Mouse (Mus musculus) natural killer cell, adult 2 months (primary cell): ENCODE data around the gene Nsg1.

Source experiments
- DNase-seq, 2 experiments: peaks; one replicate each; pipeline ENCODE4 v3.0.0; 2022; ENCODE audit warnings: low spot score in 2 of 2

Nsg1 gene

DNA sequence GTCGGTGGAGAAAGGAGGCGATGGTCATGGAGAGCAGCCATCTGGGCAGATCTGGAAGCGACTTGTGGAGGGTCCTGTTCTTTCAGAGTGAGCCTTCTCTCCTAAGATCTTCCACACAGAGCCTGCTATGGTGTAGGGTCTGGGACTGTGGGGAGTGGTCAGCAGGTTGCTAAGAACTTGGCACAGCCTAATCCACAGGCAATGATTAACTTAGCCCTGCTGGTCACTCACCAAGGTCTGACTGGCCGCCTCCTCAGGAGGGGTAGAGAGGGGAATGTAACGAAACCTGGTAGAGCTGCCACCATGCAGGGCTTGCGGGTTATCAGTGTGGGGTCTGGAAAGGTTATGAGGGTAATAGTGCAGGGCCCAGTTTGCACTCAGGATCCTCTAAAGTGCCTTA is 18.8 kb downstream of the Nsg1 start:
- DNase-seq: no peak

DNA sequence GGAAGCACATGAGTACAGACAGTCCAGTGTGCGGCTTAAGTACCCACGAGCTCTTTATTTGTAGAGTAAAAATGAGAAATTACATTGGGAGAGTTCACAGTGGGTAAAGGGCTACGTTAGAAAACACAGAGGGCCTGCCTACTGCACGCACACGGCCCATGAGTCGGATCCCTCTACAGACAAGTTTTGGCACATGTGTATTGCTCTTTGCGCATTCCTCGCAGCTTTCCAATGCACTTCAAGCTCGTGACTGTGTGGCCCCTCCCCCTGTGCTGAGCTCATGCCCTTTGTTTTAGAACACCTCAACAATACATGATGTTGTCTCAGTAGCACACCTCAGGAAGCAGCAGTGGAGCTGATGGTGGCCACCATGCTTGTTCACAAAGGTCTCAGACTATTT is 22.5 kb downstream of the Nsg1 start:
- DNase-seq: no peak

DNA sequence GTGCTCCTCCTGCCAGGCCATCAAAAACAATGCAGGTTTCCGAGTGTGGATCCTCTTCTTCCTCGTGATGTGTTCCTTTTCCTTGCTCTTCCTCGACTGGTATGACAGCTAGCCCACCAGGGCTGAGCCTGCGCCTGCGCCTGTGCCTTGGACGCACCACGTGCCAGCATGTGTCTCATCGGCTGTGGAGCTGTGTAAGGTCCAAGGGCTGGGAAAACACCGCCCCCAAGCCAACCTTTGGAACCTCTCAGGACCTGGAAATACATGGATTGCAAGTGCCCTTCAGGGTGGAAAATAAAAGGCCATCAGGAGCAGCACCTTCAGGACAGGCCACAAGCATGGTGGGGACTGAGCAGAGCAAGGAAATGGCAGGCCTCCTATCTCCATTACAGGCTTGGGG is 23.5 kb downstream of the Nsg1 start:
- DNase-seq: no peak

DNA sequence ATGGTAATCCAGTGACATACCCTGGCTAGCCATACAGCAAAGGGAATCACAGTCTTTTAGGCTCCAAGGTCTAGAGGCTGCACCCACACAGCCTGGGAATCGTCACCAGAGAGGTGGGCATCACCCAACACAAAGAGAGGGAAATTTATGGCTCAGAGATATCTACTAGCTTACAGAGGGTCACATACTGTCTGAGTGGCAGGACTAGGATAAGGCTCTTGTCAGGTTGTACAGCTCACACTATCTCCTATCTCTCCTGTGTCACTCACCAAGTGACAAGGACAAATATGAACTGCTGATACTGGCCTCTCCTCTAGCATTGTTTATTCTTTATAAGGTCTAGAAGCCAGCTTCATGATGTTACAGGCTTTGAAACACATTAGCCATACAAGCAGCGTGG is 30.4 kb downstream of the Nsg1 start:
- no peak for DNase-seq

DNA sequence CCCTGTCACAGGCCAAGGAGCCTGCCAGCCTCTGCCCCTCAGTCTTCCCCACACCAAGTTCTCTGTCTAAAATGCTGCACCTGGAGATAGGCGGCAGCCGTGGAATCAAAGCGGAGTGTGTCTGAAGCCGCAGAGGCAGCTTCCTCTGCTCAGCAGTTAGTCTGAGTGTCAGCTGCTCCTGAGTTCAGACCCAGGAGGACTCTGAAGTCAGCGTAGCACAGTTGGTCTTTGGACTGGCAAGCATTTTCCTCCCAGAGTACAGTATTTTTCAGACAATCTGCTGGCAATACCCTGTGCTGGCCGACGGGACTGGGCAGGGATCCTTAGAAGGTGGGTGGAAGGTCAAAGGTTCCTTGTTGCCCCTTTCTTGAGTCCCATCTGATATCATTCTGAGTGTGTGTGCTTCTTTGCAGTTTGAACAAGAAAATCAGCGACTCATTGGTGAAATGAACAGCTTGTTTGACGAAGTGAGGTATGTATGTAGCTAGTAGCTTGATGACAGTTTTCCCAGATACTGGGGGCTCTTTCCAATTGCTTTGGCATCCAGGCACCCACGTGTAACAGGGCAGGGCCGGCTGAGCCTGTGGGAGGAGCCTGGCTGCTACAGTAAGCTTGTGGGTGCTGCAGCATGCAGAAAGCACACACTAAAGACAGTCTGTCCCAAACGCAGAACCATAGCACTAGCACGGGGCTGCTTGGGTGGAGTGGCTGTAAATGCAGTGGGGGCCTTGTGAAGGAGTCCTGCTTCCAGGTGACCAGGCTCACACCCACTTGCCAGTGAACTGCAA is 33.0 kb downstream of the Nsg1 start:
- DNase-seq: no peak

DNA sequence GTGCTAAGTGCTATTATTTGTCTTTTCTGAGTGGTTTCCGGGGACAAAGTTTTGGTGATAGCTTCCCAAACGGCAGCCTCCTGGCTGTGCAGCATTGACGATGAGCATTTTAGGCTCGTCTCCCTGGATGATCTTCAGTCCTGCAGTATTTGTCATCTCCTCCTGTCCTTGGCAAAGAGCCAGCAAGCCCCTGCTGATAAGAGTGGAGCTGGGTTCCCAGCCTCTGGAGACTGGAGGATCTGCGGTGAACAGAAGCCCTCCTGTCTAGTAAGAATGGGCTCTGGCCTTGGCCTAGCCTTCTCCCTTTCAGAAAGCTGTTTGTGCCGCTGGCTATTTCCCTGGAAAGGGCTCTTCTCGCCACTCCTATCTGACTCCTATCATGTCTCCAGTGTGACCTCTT is 38.0 kb downstream of the Nsg1 start:
- no peak for DNase-seq

DNA sequence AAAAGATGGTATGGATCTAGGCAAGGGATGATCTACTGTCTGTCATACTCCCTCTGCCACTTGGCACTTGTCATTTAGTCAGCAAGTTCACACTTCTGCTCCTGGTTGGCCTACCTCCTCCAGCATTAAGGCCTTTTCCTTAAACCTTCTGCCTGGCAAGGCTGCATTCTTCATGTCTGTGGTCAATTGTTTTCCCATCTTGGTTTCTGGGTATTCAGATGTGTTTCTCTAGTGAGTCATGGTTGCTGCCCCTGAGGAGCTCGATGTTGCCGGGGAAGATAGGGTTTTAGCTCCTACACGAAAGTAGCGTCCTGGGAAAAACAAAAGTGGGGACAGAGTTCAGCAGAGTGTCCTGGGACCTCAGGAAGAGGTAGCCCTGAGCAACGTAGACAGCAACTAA is 40.4 kb downstream of the Nsg1 start:
- no peak for DNase-seq

DNA sequence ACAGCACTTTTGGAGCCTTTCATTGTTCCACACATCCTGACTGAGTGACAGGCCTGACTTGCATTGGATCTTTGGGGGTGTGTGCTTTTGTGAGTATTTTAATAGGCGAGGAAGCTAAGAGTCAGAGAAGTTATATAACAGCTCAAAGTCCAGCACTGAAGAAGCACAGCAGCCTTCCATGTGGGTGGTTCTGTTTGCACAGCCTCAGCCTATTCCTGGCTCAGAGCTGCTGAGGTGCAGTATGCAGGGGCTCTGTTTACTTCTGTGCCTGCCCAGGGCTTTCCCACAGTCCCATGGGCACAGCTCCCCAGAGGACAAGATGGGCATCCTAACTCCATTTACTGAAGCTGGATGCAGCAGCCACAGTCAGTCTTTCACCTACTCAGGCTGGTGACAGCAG is 42.7 kb downstream of the Nsg1 start:
- DNase-seq: no peak

DNA sequence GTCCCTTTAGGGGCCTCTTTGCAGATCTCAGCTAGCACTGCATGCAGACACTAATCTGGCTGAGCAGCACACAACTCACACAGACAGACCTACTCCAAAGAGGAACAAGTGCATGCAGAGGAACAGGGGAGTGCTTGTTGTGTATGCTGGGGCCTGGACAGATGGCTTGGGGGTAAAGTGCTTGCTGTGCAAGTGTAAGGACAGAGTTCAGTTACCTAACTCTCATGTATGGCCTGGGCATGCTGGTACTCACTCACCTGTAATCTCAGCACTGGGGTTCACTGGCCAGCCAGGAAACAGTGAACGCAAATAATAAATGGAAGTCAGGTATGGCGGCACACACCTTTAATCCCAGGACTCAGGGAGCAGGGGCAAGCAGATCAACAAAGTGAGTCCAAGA is 45.2 kb downstream of the Nsg1 start:
- DNase-seq: no peak

DNA sequence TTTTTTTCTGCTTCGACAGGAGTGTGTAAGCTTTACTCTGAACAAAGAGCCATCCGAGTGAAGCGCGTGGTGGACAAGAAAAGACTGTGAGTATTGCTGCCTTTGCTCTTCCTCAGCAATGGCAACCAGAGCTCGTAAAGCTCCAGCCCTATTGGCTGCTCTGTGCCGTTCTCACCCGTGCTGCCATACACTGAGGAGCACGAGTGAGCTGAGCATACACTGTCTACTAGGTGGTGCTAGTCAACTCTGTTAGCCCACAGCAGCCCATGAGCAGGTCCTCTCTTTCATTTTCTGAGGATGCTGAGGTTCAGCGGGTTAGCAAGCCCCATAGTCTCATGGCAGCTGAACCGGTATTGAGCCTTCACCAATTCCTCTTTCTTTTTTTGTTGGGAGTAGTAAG is 52.9 kb downstream of the Nsg1 start:
- DNase-seq: no peak

DNA sequence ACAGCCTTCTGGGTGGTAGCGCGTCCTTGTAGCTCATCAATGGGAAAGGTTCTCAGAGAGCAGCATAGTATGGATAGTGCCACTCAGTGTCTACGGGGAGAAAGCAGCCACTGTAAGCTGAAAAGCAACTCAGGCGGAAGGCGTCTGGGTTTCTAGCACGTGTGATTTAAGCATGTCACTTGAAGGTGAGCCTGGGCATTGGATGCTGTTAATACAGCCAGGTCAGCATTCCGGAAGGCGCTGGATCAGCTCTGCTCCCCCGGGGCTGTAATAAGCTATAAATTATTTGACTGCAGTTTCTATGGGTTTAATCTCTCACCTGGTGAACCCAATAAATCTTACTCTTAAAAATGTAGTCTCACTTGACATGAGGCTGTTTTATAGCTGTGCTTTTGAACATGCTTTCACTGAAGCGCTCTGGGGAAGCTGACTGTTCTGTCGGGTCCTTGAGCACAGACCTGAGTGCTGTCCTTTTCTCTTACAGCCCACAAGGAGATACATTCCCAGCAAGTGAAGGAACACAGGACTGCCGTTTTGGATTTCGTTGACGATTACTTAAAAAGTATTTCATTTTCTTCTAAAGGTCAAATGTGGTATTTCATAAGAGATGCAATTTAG is 53.5 kb downstream of the Nsg1 start:
- no peak for DNase-seq

DNA sequence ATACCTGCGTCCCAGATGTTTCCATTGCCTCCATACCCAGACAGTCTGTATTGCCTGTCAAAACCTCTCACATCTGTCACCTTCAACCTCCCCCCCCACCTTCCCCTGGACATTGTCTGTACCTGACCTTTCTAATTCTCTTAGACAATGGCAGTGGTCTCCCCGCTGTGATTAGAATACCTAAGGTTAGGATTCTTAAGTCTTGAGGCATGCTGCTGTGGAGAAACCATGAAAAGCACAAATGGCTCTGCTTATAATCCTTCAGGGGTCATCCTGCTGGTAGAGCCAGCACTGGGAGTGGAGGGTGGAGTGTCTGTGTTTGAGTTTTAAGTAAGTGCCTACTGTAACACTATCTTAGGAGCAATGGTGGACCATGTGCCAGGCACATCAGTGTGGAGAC is 56.8 kb downstream of the Nsg1 start:
- DNase-seq: no peak

DNA sequence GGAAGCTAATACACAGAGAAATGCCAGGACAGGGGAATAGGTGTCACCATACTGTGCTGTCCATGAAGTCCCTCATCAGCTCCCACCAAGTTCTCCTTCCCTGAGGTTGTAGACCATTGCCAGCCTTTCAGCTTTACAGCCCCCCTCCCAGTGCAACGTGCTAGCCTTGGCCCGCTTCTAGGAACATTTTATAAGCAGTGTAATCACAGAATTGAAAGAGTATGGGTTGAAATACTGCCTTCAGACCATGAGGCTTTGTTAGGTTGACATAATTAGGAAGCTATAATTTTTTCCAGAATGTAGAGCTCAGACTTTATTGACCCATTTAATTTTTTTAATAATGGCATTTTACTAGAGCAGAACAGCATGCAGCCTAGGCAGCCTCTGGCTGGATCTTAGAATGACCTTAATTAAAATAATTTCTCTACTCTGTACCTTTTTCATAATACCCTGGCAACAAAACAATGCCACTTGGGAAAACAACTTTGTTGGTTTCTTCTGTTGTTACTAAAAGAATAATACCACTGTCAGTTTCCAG is 60.5 kb downstream of the Nsg1 start:
- DNase-seq: no peak

DNA sequence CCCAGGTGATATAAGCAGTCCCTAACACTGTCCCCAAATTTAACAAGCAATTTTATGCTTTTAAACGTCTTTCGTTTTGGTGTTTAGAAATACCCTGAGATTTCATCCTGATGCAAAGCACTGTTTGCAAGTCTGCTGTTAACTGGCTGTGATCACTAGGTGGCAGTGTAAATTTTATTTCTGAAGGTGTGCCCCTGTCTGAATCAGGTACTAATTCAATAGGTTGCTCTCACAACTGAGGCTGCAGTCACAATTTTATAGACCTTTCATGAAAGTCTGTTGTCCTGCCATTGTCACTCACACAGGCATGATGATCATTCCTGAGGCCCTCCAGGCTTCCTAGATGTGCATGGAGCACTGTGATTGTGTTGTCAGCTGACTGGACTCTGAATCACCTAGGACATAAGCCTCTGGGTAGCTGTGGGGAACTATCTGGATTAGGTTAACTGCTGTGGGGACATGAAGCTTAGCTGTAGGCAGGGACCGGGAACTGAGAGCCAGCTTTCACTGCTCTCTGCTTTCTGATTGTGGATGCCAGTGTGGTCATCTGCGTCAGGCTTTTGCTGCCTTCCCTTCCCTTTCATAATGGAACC is 62.1 kb downstream of the Nsg1 start:
- DNase-seq: no peak

DNA sequence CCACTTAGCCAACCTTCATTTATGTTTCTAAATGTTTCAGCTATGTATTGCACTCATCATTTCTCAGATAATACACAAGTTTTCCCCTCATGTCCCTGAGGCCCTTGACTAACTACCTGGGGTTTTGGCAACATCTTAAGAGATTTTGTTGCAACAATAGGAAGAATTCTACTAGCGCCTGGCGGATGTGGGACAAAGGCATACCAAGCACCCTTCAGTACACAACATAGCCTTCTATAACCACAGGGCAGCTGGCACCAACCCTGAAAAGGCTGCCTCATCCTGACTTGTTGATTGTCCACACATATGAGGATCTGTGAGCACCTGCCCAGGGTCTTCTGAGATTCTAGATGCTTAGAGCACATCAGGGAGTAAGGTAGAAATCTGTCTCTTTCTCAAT is 65.4 kb downstream of the Nsg1 start:
- no peak for DNase-seq

DNA sequence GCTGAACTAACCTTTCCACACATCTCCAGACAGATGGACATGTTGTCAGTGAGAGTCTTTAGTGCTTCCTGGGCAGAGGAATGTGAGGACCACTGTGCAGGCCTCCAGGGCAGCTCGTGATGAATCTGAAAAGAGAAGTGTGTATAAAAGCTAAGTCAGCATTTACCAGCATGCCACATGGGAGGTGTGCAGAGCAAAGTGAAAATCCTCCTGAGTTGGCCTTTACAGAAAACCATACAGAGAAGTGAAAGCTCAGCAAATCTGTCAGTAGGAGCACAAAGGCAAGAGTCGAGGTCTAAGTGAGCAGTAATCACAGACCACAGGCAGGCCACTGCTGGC is 67.8 kb downstream of the Nsg1 start:
- no peak for DNase-seq

DNA sequence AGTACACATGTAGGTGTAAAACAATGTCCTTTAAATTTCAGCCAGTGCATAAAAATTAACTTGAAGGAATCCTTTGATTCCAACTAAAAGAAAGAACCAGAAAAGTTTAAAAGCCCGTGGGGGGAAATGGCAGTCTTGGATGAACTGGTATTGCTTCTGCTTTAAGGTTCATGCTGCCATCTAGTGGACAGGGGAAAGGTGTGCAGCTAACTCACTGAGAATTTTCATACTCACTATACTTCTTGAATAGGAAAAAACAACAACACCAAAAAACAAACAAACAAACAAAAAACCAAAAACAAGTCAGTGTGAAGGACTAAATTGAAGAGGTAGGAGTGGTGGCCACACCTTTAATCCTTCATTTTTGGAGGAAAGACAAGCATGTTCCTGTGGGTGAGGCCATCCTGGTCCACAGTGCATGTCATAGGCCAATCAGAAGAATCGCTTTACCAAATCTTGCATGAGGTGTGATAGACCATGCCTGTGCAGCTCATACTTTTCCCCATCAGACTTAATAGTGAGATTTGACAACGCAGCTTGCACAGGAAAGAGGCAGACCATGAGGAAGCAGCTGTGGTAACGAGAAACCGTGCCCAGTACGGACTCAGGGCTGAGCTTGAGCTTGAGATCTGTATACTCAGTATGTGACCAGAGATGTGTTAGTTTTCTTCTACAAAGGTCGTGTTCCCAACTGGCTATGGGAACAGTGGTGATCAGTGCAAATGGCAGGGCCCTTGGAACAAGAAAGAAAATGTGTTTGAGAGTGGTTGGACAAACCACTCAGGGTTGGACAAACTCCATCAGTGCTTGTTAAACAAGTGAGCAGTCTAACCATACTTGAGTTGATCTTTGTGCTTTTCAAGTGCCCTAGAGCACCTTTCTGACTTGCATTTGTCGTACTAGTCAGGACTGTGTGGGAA is 68.4 kb downstream of the Nsg1 start:
- DNase-seq: peak; percentile 10 to 16

DNA sequence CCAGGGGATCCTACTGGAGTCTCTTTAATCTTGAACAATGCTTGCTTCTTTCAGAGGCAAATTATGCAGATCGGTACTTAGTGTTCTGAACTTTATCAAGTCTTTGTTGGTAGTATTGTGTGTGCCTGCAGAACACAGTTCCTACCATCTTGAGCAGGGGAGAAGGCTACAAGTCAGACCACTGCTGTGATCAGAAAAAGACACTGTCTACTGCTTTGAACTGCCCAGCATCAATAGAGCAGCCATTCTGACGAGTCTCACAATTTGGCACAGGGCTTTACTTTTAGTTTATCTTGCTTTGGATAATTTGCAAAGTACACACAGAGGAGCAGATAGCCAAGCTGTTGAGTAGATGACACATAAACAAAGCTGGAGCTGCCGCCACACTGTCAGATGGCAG is 69.1 kb downstream of the Nsg1 start:
- DNase-seq: no peak

DNA sequence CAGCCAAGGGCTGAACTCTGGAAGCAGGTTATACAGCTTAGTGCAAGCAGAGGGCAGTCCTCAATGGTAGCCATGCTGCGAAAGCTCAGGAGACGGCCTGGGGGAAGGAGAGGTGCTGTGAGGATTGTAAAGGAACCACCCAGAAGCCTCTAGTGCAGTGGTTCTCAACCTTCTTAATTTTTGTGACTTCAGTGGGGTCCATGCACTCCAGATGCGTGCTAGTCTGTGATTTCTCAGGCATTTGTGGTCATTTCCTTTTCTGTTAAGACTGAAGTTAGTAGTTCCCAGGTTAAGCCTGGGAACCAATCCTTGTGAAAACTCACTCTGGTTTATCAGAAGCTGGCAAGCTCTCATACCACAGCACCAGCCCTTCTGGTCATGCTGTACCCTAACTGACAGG is 69.6 kb downstream of the Nsg1 start:
- DNase-seq: no peak
